30 mouse cellular contexts compared by ENCODE assay signal in the genomic region with DNA sequence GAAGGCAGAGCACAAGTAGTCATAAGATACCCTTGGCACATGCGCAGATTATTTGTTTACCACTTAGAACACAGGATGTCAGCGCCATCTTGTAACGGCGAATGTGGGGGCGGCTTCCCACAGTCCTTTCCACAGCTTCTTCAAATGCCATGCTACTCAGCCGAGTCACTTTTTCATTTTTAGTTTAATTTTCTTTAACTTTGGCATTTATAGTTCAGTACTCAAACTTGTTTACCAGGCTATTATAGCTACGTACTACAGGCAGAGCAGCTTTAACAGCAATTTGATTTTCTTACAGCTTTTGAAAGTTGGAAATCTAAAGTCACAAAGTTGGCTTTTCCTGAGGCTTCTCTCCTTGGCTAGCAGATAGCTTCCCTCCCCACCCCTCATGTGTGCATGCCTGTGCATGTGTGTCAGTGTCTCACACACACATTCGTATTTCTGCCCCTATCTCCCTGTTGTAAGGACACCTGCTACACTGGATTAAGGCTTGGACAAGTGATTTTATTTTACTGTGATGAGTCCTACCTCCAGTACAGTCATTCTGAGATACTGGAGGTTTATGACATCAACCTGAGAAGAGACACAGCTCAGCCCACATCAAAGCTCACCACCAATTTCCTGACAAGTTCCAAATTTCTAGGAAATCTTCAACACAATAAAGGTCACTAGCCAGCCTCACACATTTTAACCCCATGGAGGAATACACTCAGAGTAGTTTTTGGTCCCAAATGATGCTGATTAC.
A peak's percentile ranks its signal among the peaks of the same experiment; 100 is the strongest.
DNase-seq lines count a peak whose midpoint lies in the region; ATAC-seq and TF ChIP-seq lines count a peak whose summit lies in the region.
"Had no signal": no experiment of that assay in that cellular context is flagged by ENCODE, and none has a peak within 500 bp of the region (broad histone marks: within the 10 kb centered on the region; RNA-seq: fewer than 3 reads in every experiment).

No protein-coding gene starts in this region.

- H3K9me3 ChIP-seq in hindbrain, postnatal 0 days (ENCODE audit: low read length), result no peaks in the 10 kb centered on the region
- H3K9me3 ChIP-seq: embryonic facial prominence, embryonic 13.5 days; forebrain, embryonic 10.5 days; G1E; hindbrain, embryonic 10.5 days; hindbrain, embryonic 15.5 days; liver, embryonic 12.5 days; midbrain, embryonic 13.5 days; neural tube, embryonic 12.5 days; stomach, embryonic 15.5 days had no signal

- no peak overlapping the region for H3K9ac ChIP-seq in hindbrain, postnatal 0 days (replicated peaks; ENCODE audit: low read length)
- H3K9ac ChIP-seq: embryonic facial prominence, embryonic 13.5 days; heart, embryonic 13.5 days; hindbrain, embryonic 15.5 days; liver, embryonic 12.5 days; liver, postnatal 0 days; midbrain, embryonic 13.5 days; neural tube, embryonic 12.5 days; stomach, embryonic 15.5 days had no signal

- H3K4me3 ChIP-seq in thymus, adult 2 months (ENCODE audit: control insufficient read depth, insufficient read depth, low read length), result no peak overlapping the region
- H3K4me3 ChIP-seq in hindbrain, postnatal 0 days (ENCODE audit: low read length), result no peak overlapping the region
- H3K4me3 ChIP-seq: embryonic facial prominence, embryonic 13.5 days; forebrain, embryonic 10.5 days; heart, embryonic 13.5 days; hindbrain, embryonic 10.5 days; hindbrain, embryonic 15.5 days; liver, embryonic 12.5 days; midbrain, embryonic 13.5 days; neural tube, embryonic 12.5 days; stomach, embryonic 15.5 days had no signal

- peak overlapping the region; percentile 85 for H3K27ac ChIP-seq in thymus, adult 2 months (ENCODE audit: control insufficient read depth, insufficient read depth, low read length)
- H3K27ac ChIP-seq in hindbrain, postnatal 0 days, result no peak overlapping the region
- H3K27ac ChIP-seq: embryonic facial prominence, embryonic 13.5 days; forebrain, embryonic 10.5 days; heart, embryonic 13.5 days; hindbrain, embryonic 10.5 days; hindbrain, embryonic 15.5 days; liver, embryonic 12.5 days; midbrain, embryonic 13.5 days; neural tube, embryonic 12.5 days; stomach, embryonic 15.5 days had no signal

- WGBS in thymus, adult 2 months, result 51% methylated on average over 8 of the region's 8 CpGs
- WGBS in hindbrain, postnatal 0 days, result 97% methylated on average over 7 of the region's 8 CpGs

- no peak for TF ChIP-seq POLR2A in thymus, adult 2 months (IDR thresholded peaks at IDR 0.05; ENCODE audit: control insufficient read depth, extremely low read depth, insufficient read depth, low read length, poor library complexity)

- H3K36me3 ChIP-seq in thymus, adult 2 months (ENCODE audit: control insufficient read depth, insufficient read depth, low read length), result no peaks in the 10 kb centered on the region
- H3K36me3 ChIP-seq in hindbrain, postnatal 0 days (ENCODE audit: insufficient read depth, low read length), result no peaks in the 10 kb centered on the region
- H3K36me3 ChIP-seq: forebrain, embryonic 10.5 days; heart, embryonic 13.5 days; hindbrain, embryonic 10.5 days; hindbrain, embryonic 15.5 days; liver, embryonic 12.5 days; midbrain, embryonic 13.5 days; neural tube, embryonic 12.5 days; stomach, embryonic 15.5 days had no signal

- H3K27me3 ChIP-seq in thymus, adult 2 months (ENCODE audit: control insufficient read depth, insufficient read depth, low read length), result no peaks in the 10 kb centered on the region
- H3K27me3 ChIP-seq in hindbrain, postnatal 0 days (ENCODE audit: insufficient read depth, low read length), result no peaks in the 10 kb centered on the region
- H3K27me3 ChIP-seq: embryonic facial prominence, embryonic 13.5 days; heart, embryonic 13.5 days; hindbrain, embryonic 15.5 days; liver, embryonic 12.5 days; midbrain, embryonic 13.5 days; neural tube, embryonic 12.5 days; stomach, embryonic 15.5 days had no signal

- TF ChIP-seq CTCF in thymus, adult 2 months (IDR thresholded peaks at IDR 0.05; ENCODE audit: borderline replicate concordance, control insufficient read depth, extremely low read depth, insufficient read depth, low read length, poor library complexity), result no peak
- no peak for TF ChIP-seq CTCF in hindbrain, postnatal 0 days (IDR thresholded peaks at IDR 0.05; ENCODE audit: low read depth)

- H3K4me1 ChIP-seq in thymus, adult 2 months (replicated peaks; ENCODE audit: control insufficient read depth, insufficient read depth, low read length), result peaks cover 10% of the 10 kb centered on the region
- H3K4me1 ChIP-seq in hindbrain, postnatal 0 days (ENCODE audit: insufficient read depth, low read length), result no peaks in the 10 kb centered on the region
- H3K4me1 ChIP-seq: forebrain, embryonic 10.5 days; hindbrain, embryonic 10.5 days; hindbrain, embryonic 15.5 days; liver, embryonic 12.5 days; midbrain, embryonic 13.5 days; neural tube, embryonic 12.5 days; stomach, embryonic 15.5 days had no signal

- DNase-seq in thymus, adult 2 months, result no peak
- no peak for DNase-seq in thymus, postnatal 36 days
- DNase-seq in CD8-positive naive resting alpha-beta T cell, adult 2 months (ENCODE audit: low read depth in 2 of 2, low spot score in 2 of 2), result peak; percentile 43 to 54
- no peak for DNase-seq in hindbrain, postnatal 0 days (ENCODE audit: low spot score)
- no peak for DNase-seq in frontal cortex, postnatal 14 days (ENCODE audit: low spot score in 2 of 2)
- no peak for DNase-seq in cerebellum, postnatal 36 days
- DNase-seq: adrenal gland, postnatal 14 days; cerebellum, adult 11-12 months; cerebellum, adult 9-11 months; gastrocnemius, postnatal 10 days; heart, postnatal 10 days; kidney, adult 9 months; kidney, postnatal 10 days; layer of hippocampus, postnatal 36 days; left cerebral cortex, postnatal 4 days; liver, postnatal 0 days; lung, postnatal 4 days had no signal

- ATAC-seq in inflammation-experienced regulatory T-cells, adult 6 months, result peak; percentile 98
- no peak for ATAC-seq in hindbrain, postnatal 0 days
- ATAC-seq: forebrain, embryonic 16.5 days; intestine, embryonic 16.5 days; liver, embryonic 12.5 days; liver, postnatal 0 days; midbrain, embryonic 13.5 days had no signal

- H3K4me2 ChIP-seq in hindbrain, postnatal 0 days (ENCODE audit: low read depth, low read length), result no peak overlapping the region
- H3K4me2 ChIP-seq: embryonic facial prominence, embryonic 13.5 days; heart, embryonic 13.5 days; hindbrain, embryonic 15.5 days; liver, embryonic 12.5 days; midbrain, embryonic 13.5 days; neural tube, embryonic 12.5 days; stomach, embryonic 15.5 days had no signal

Comparison
In these comparisons a context has a peak if more than half of its experiments do, and no peak if none do; other contexts are left out.
1. DNase-seq: peak in CD8-positive naive resting alpha-beta T cell, adult 2 months (2 of 2); none in thymus, adult 2 months (single experiment), thymus, postnatal 36 days (0 of 2), hindbrain, postnatal 0 days (single experiment), frontal cortex, postnatal 14 days (0 of 2) and cerebellum, postnatal 36 days (0 of 2).